Mouse (Mus musculus) midbrain, embryonic 11.5 days (tissue): Measurements from ENCODE around the gene AI661453. TPM values are rescaled to one million over a fixed set of nuclear protein-coding genes. Genes with fewer than 3 reads are reported as not detected.

Experiments used
- polyA plus RNA-seq: library from polyadenylated mRNA; unstranded; fragments of >200 nt; fragmentation: Nextera tagmentation; extraction: Ambion mirVana; gene quantifications from 2 replicates; pipeline ENCODE4 v1.2.1, GENCODE M21; 2014

The AI661453 gene
- polyA plus RNA-seq, 1 experiment from 2014 or later = 0.07 TPM

Other genes starting within 250 kb of the AI661453 start
- gene Mrps10, start 67.7 kb upstream of the AI661453 start, polyA plus RNA-seq = 73.5 and 77.5 TPM in 2 replicates
- gene Guca1b, start 51.2 kb upstream of the AI661453 start, polyA plus RNA-seq = 0.70 and 0.81 TPM in 2 replicates
- 1.5 and 1.8 TPM in 2 replicates for gene Guca1a, start 36.0 kb upstream of the AI661453 start, polyA plus RNA-seq
- gene 1700001C19Rik, start 761 bp downstream of the AI661453 start, polyA plus RNA-seq = 0.18 and 0.41 TPM in 2 replicates
- gene Taf8, start 65.7 kb downstream of the AI661453 start, polyA plus RNA-seq = 25.5 TPM in 2 replicates
- 175 and 194 TPM in 2 replicates for gene Ccnd3, start 68.4 kb downstream of the AI661453 start, polyA plus RNA-seq
- 29.6 and 30.4 TPM in 2 replicates for gene Bysl, start 174.9 kb downstream of the AI661453 start, polyA plus RNA-seq
- gene Med20, start 175.0 kb downstream of the AI661453 start, polyA plus RNA-seq = 39.0 and 41.2 TPM in 2 replicates
- gene Gm20517, start 175.0 kb downstream of the AI661453 start, polyA plus RNA-seq = 1.4 and 1.8 TPM in 2 replicates
- 6.3 and 8.0 TPM in 2 replicates for gene Usp49, start 194.1 kb downstream of the AI661453 start, polyA plus RNA-seq